Mouse (Mus musculus): ENCODE measurements around the gene Zfp940.
A peak's percentile ranks its signal among the peaks of the same experiment; 100 is the strongest.

Zfp940 gene

GRCm38 (mm10) chr7:29792906-29793305 is 60.6 kb downstream of the Zfp940 start:
- DNase-seq: peak; percentile 27

DNA sequence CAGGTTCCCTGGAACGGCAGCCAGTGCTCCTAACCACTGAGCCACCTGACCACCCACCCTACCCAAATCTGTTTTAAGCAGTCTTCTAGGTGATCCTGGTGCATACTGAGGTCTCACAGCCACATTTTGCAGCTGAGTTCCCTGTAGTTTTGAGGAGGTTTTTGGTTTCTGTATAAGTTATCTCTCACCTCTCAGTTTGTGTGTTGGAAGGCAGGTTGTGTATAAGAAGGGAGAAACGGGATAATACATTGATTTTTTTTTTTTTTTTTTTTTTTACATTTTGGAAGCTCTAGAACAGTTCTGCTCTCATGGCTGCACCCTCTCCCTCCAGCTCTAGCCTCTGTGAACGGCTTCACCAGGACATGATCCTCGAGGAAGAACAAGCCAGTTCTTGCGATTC is 67.6 kb downstream of the Zfp940 start:
- no peak for DNase-seq

GRCm38 (mm10) chr7:29785023-29785422 is 68.4 kb downstream of the Zfp940 start:
- no peak for DNase-seq

- DNase-seq: peak; percentile 83
Measured at GRCm38 (mm10) chr7:29783871-29784551, 69.5 kb downstream of the Zfp940 start, which contains the start of gene Zfp30. Gene Zfp30, plus strand, starts transcription at chr7:29783998.

Data from thymus, postnatal 4 days (tissue).